Mouse (Mus musculus) embryo, embryonic 10.5 days (tissue): ENCODE results near the gene Galntl6.
A peak's percentile ranks its signal among the peaks of the same experiment; 100 is the strongest.

Experiments used
- DNase-seq: peaks from one replicate; pipeline ENCODE4 v3.0.0-alpha.2; 2015; ENCODE audit warnings: low spot score

The Galntl6 gene

DNA sequence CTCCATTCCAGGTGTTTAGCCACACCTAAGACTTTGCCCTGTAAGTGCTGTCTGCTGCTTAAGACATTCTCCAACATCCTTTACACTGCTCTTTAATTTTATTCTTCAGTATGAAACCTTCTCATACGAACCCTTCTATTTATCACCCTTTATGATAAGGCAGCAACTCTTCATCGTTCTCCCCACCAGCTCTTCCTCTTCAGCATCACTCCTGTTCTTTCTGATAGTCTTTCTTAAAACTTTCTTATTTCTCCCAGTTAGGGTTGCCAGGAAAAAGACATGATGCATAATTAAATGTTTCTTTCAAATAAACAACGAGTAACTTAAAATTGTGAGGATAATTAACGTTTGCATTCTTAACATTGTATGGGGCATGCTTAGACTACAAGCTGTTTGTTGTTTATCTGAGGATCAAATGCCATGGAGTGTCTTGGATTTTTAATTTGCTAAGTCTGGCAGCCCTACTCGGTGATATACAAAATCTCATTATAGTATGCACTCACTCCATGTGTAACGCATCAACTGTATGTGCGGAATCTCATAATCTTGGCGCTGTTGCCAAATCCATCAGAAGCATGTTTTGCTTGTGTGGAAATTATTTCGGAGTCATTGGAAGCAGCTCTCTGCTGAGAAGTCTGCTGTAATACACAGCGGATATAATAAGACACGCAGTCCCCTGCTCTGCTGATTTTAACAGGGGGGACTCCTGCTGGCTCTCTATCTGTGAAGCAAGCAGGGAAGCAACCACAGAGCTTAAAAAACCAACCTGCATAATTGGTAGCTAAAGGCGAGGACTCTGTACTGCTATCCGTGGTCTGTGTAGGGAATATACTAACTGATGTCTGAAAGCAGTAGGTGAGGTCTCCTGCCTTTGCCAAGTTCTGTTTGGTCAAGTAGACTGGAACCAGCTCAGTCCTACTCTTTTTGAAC, 1069.7 kb downstream of the Galntl6 start:
- DNase-seq = no peak

GRCm38 (mm10) chr8:57841446-57841845, 1071.0 kb downstream of the Galntl6 start:
- DNase-seq = no peak

- DNase-seq = peak; percentile 13
These were observed 1075.1 kb downstream of the Galntl6 start for GRCm38 (mm10) chr8:57837384-57837783.

DNA sequence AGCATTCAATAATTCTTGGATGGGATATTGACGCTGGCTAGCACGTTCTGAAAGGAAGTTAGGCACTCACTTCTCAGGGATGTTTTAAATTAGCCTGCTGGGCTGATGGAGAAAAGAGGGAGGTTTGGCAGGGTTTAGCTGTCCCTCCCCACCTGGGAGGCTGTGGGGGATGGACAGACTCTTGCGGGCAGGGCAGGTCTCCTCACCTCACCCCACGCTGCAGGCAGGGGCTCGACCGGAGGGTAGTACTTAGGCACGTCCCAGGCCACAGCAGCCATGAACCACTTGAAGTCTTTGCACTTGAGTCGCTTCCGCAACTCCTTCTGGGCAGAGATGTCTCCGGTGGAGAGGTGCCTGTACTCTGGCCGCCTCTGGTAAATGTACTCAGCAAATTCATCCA, 1075.5 kb downstream of the Galntl6 start:
- no peak for DNase-seq

DNA sequence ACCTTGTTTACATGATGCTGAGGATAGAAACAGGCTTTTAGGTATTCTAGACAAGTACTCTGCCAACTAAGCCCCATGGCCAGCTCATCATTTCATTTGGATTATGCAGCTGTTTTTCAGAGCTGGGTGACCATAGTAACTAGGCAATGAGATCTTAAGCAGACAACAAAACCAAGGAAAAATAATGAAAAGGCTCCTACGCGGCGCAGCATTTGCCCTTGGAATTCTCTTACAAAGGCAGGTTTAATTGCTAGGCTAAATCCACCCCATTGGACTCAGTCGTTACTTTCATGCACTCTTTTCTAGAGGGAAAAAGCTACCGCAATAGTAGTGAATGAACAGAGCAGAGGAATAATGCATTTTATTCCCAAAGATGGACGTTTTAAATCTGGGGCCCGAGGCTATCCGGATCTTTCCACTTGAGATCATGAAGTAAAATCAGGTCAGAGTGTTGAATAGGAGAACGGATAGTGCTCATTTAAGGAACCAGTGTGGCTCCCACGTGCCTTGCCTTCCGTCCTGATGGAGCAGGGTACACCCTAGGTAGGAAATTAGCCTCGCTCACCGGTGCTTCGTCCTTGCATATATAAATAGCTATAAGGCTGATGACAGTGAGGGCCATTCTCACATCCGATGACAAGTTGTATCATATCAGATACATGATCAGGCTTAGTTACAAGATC, 1076.1 kb downstream of the Galntl6 start:
- no peak for DNase-seq

- DNase-seq = no peak
These were observed 1089.3 kb downstream of the Galntl6 start for GRCm38 (mm10) chr8:57823151-57823550.

- peak; percentile 45 for DNase-seq
These were observed 1096.4 kb downstream of the Galntl6 start for GRCm38 (mm10) chr8:57816034-57816433.

GRCm38 (mm10) chr8:57807060-57807459, 1105.4 kb downstream of the Galntl6 start:
- no peak for DNase-seq

GRCm38 (mm10) chr8:57805094-57805493, 1107.3 kb downstream of the Galntl6 start:
- no peak for DNase-seq

DNA sequence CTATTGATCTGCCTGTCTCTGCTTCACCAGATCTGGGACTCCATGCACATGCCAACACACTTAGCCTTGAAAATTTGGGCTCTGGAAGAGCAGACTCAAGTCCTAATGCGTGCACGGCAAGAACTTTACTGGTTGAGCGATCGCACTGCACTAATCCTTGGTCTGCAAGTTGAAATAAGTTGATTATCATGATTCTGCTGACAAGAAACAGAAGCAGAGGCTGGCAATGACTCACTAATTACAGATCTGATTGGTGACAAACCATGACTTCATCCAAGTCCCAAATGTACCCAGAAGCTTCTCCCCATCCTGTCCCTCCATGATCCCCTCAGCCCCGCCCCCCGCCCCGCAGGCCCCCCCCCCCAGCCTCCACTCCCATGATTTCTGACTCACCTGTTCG, 1108.6 kb downstream of the Galntl6 start:
- no peak for DNase-seq

DNA sequence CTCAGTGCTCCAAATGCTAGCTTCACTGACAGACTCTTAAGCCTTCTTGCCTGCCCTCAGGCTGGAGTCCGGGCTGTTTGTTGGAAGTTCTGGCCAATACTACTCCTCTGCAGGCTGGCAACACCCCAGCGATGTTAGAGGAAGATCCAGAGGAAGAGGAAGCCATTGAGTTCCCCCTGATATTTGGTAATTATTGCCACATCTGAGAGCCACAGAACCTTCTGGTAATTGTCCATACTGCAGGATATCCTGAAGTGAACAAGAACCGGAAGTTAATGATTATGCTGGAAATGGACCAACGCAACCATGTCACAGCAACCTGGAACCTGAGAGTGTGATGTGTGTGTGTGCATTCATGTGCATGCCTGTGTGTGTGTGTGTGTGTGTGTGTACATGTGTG, 1111.2 kb downstream of the Galntl6 start:
- no peak for DNase-seq

DNA sequence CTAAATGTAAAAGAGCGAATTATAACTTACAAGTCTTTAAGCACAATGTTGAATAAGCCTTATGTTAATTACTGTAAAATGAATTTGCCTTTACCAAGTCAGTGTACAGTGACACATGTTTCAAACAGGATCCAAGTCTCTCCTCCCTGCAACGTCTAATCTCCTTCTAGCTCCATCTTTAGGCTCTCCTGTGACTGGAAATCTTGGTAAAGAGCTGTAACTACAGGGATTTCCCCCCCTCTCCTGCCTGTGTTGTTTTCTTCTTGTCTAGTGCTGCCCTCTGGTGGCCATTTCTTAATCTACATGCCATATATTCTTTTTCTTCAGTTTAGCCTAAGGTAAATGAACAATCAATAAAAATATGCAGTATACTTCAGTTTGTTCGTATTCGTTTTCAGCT, 1112.1 kb downstream of the Galntl6 start:
- DNase-seq = peak; percentile 95

DNA sequence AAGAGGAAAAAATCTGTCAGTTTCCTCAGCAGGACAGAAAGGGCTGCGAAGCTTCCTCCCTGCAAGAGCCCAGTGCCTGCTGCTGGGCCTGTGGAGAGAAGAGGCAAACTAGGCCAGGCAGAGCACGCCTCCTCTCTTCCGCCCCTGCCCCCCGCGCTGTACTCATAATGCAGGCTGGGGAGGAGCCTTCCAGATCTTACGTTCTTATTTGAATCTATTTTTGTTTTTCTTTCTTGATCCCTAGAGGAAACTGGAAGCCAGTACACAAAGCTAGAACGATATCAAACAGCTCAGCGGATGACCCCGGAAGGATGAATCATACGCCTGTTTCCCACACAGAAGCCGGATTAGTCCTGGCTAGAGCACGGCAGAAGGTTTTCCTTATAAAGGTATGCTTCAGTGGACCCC, 1112.6 kb downstream of the Galntl6 start:
- peak; percentile 78 for DNase-seq

DNA sequence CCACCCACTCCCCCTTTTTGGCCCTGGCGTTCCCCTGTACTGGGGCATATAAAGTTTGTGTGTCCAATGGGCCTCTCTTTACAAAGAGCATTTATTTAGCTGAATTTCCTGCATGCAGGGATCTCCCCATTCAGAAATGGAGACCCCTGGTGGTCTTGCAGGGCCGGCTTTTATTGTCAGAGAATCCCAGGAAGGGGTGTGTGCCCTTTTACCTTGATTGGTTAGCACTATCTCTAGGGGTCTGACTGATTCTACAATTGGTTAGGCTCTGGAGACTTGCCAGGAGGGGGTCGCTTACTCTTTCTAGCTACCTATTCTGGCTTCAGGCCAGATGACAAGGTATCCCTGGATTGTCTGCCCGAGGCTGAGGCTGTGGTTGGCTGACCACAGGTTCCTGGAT, 1119.0 kb downstream of the Galntl6 start:
- DNase-seq = peak; percentile 60

DNA sequence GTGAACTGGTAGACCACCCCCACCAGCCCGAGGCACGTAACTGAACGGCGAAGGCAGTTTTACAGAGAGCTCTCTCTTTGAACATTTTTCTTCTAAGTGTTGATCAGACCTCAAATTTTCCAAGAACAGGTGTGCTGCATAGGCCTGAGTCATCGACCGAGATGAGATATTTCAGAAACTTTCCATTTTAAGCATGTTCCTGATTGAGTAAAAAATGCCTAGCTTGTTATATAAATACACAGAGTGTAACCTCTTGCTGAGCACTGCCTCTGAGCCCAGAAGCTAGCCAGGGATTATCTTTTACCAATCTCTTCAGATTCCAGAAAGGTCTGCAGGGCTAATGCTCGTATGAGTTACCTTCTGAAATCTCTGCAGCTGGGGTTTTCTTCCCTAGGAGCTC, 1120.2 kb downstream of the Galntl6 start:
- DNase-seq = no peak

DNA sequence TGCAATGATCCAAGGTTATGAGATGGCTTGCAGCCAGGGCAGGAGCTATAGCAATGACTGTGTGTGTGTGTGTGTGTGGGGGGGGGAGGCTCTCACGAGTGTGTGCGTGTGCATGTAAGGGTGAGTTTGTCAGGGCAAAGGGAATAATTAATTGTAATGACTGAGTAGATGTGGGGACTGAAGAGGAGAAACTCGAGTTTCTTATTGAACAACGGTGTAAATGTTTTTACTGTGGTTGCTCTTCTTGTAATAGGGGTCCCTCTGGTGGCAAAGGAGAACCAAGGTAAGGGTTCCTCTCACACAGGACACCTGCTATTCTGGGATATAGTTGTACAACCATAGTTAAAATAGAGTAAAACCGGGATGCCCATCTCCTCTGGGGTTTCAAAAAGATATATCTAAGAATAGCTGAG, 1121.1 kb downstream of the Galntl6 start:
- peak; percentile 59 for DNase-seq

DNA sequence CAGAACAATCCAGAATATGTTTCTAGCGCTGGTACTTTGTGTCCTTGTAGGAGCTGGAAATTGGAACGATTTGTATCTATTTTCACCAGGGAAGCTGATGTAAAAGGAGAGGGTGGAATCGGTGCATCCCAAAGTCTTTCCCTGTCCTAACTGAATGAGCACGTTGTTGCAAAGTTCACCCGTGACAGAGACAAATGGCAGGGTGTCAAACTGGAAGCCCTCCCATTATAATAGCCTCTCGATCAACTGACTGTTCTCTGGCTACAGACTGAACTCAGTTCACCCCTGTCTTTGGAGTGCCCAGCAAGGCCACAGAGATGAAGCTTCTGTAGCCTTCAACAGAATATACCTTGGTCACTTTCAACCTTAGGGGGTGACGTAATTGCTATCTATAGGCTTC, 1132.9 kb downstream of the Galntl6 start:
- DNase-seq = no peak

DNA sequence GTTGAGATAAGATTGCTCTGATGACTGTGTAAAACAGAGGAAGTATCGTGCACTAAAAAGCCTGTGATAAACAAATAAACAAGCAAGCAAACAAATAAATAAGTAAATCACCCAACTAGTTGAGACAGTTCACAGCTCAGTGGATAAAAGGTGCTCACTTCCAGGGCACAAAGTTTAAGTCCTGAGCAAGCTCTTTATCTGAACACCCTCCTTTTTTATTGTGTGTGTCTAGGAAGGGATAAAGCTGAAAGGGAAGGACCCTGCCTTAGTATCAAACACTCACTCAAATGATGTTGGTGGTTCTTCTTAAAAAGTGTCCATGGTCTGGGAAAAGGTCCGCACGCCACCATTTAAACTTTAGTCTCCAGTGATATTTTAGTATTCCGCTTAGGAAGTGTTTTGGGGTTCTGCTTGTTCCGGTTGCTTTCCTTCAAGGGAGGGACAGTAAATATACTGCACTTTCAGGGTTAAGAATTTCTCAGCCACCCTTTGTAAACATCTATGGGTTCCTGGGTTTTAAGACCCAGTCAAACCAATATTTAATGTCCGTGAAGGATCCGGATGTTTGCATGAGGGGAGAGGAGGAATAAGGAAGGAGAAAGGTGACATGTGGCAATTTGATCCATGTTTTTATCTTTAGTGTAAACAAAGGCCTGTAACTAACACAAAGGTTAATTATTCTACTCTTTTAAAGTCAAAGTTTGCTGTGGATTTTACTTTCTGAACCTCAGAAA, 1134.3 kb downstream of the Galntl6 start:
- no peak for DNase-seq

GRCm38 (mm10) chr8:57776723-57777122, 1135.7 kb downstream of the Galntl6 start:
- no peak for DNase-seq

GRCm38 (mm10) chr8:57772732-57773265, 1139.6 kb downstream of the Galntl6 start:
- DNase-seq = peak; percentile 43

DNA sequence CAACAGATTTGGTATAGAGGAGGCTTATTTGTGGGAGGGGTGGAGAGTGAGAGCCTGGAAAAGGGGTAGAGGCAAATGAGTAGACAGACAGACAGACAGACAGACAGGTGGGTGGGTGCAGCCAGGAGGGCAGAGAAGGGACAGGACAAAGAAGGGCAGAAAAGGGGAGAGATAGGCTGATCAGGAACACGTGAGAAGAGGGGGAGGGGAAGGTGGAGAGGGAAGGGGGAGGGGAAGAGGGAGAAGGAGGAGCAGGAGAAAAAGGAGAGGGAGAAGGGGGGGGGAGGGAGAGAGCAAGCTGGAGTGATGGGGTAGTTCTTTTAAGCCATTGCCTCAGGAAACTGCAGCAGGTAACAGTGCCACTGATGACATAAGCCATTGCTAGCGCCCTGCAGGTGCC, 1144.9 kb downstream of the Galntl6 start:
- DNase-seq = no peak

DNA sequence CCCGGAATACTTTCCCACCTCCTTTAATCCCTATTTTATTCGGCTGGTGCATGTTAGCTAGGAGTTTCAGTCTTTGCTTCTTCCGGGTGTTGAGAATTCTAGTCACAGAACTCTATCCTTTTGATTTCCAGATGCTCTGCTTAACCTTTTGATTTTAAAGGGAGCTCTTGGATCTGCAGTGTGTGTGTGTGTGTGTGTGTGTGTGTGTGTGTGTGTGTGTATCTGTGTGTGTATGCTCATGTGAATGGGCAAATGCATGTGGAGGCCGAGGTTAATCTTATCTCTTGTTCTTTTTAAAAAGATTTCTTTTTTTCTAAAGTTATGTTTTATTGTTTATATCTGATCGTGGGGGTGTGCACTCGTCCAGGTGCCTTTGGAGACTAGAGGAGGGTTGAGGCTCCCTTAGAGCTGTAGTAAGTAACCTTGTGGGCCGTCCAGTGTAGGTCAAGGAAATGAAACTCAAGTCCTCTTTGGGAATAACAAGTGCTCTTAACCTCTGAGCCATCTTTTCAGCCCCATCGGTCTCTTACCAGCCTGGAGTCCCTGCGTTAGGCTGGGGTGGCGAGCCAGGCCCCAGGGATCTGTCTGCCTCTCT, 1145.9 kb downstream of the Galntl6 start:
- no peak for DNase-seq
